Mouse (Mus musculus) bone marrow macrophage, adult 2 months (primary cell): ENCODE results near the gene Mrfap1.

Experiments used
- CTCF ChIP-seq: IDR thresholded peaks from 2 replicates; pipeline ENCODE4 v1.5.1; 2012; ENCODE audit warnings: low read depth, mild to moderate bottlenecking, low read length, moderate library complexity
- POLR2A ChIP-seq: IDR thresholded peaks from 2 replicates; pipeline ENCODE4 v1.6.1; 2012; ENCODE audit warnings: mild to moderate bottlenecking, low read depth, low read length, borderline replicate concordance

GRCm38 (mm10) chr5:36766958-36767703, 29.4 kb downstream of the Mrfap1 start:
- TF ChIP-seq CTCF (no peak), POLR2A (no peak)
